Mouse (Mus musculus) gastrocnemius, postnatal 25 days (tissue): ENCODE results near the gene Retnla. TPM values are rescaled to one million over a fixed set of nuclear protein-coding genes. Genes with fewer than 3 reads are reported as not detected.
"Not testable (repeated sequence)": the region's sequence is repeated elsewhere in the genome, so short reads cannot be mapped to it uniquely, and the experiment has no call there.

Source experiments
- DNase-seq: peaks from one replicate; pipeline ENCODE4 v3.0.0; 2022
- long read RNA-seq, 2 experiments: library from polyadenylated mRNA; stranded (forward); transcript quantifications; one replicate each; pipeline ENCODE4 v2.0.0; 2021
- total RNA-seq, 2 experiments: library from RNA; stranded (reverse); gene quantifications; 1 replicate in 1 of 2; 2 replicates in 1 of 2; pipeline ENCODE4 v1.2.3; 2021

Retnla gene
- 1 to 10 TPM; 2.0 to 8.2 TPM for total RNA-seq
- long read RNA-seq, experiment 1, partial matches to known transcripts, result 0 of 1 reads
- long read RNA-seq, experiment 1, other reads (novel, unspliced or antisense), result 0 of 1 reads
- long read RNA-seq, experiment 2, partial matches to known transcripts, result 2 of 6 reads
- long read RNA-seq, experiment 2, other reads (novel, unspliced or antisense), result 0 of 6 reads

DNA sequence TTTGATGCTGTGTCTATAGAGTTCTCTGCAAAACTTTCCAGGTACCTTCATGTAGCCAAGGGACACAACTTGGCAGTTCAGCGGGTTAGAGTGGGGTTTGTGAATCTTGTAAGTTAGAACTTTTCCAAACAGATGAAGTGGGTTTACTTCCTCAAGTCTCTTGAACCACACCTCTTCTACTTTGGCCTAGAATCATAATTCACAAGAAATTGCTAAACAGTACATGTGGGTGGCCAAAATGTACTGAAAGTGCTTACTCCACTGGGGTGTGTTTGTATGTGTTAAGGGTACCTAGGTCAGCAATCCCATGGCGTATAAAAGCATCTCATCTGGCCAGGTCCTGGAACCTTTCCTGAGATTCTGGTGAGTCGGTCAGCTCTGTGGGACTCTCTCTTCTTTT lies at the start of gene Retnla:
TSS of gene Retnla (plus strand) at position 286 of the 400 bp plus-strand sequence.
- DNase-seq, result no peak

DNA sequence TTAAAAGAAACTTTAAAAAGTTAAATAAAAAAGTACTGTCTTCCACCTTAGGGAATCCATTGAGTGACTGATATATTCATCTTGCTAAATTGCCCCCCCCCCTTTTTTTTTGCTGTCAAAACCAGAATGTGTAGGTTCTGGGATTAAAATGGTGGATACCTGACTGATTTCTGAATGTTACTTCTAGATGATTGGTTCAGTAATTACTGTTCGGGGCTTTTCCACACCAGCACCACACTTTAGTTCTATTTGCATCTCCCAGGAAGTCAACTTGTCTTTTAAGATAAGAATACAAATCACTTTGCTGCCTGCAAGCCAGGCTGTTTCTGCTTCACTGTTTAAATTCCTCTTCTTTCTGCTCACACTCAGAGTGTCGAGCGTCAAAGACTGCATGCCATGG lies 44.1 kb upstream of the Retnla start:
- DNase-seq, result no peak

DNA sequence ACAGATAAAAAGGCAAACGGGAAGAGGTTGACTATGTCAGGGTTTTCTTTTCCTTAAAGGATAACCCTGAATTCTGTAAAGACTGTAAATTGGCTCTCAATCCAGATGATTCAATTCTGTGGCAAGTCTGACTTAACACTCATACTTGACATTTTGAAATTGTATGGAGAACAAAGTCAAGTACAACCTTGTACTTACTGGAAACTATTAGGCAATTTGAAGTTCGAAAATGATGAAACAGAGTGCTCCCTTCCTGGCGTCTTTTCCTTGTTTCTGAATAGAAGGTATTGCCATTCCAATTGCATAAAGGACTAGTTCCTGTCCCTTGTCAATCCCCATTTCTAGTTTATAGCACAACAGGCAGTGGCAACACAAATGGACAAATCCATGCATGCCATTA lies 42.9 kb upstream of the Retnla start:
- no peak for DNase-seq

DNA sequence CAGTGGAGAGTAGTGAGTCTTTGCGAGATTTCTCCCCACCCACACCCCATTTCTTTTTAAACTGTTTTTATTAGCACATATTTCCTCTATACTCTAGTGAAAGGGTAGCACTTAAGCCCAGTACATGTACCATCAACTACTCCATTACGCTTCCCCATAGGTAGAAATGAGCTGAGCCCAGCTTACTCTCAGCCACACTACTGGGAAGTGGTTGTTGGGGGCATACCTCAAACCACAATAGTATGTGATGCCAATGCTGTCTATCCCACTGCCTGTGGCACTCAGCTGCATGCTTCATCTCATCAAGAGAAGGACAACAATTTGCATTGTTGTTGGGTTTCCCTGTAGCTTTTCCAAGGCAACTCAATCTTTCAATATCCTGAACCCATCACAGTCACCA lies 41.4 kb upstream of the Retnla start:
- no peak for DNase-seq

DNA sequence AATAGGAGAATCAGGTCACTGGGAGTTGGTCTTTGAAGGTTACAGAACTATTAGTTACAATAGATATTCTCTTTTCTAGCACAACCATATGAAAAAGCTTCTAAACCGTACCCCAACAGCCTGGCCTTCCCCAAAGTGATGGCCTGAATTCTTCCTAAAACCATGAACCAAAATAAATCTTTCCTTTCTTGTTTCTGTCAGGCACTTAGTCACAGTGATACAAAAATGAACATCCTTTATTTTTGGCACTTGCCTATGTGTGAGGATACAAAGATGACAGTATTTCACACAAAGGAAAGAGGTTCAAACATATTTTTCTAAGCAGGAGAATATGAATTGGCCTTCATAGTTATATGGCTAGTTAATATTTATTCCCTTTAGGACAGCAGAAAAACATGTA lies 36.9 kb upstream of the Retnla start:
- no peak for DNase-seq

DNA sequence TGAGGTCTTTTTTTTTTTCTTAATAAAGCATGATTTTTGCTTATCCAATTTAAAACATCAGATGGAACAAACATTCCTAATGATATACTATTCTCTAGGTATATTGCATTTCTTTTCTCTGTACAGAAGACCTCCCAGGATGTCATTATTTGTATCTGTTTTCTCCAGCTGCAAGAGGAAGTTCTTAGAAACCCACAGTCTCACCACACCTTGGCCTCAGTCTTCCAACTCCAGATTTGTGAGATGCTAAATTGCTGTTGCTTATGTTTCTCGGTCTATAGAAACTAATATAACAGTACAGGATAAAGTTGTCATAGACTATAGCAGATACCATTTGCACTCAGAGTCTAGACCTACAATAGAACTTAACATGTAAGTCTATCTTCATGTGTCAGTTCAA lies 35.8 kb upstream of the Retnla start:
- DNase-seq, result no peak

DNA sequence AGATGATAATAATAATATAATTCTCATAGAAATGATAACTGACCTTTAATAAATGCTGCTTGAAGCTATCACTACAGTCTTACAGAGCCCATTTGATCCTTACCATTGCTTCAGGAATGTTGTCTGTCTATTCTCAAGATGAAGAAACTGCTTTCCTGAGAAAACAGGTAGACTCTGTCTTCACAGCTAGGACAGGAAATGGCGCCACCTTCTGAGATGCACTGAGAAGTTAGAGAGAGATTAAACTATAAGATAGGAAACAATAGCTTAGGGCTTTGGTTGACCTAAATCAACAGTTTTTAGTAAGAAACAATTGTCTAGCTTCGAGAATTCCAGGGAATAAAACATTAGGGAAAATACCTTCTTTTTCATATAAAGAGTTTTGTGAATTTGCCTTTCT lies 33.0 kb upstream of the Retnla start:
- DNase-seq, result no peak

DNA sequence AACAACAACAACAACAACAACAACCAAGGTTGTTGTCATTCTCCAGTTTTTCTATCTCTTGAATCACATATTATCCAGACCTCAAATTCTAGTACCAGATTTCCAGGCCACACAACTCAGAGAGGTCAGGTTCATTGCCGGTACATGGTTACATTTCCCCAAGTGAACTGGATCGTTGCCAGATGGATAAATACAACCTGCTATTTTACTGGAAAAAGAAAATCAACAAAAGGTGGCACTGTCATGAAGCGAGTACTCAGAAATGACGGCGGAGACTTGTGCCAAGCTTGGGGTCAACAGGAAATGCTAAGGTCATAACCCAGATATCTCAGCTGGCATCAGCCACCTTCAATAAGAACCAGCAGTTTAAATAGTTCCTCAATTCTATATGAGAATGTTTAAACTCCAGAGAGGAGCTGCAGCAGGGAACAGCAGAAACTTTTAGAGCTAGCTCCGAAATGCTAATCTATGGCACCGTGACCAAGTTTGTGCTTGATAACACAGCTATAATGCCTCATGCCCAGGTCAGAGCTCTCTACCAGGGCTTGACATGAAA lies 30.4 kb upstream of the Retnla start:
- no peak for DNase-seq

DNA sequence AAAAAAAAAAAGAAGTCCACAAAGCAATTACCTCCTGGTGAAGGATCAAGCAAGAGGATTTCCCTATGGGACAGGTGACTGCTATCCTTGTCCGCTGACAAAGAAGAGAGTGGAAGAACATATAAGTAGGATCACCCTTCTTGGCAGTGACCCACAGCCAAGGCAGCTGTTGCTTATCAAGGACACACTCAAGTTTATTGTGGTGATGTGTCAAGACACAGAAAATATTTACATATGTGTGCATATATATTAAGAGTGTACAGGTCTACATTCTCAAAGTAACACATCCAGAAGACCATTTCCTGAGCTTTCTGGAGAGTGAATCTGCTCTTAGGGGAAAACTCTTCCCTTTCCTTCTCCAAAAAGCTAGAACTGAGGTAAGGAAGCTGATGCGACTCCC lies 25.7 kb upstream of the Retnla start, which contains the start of gene Retnlb:
TSS of gene Retnlb (plus strand) at position 162 of the 400 bp plus-strand sequence.
- DNase-seq, result no peak

DNA sequence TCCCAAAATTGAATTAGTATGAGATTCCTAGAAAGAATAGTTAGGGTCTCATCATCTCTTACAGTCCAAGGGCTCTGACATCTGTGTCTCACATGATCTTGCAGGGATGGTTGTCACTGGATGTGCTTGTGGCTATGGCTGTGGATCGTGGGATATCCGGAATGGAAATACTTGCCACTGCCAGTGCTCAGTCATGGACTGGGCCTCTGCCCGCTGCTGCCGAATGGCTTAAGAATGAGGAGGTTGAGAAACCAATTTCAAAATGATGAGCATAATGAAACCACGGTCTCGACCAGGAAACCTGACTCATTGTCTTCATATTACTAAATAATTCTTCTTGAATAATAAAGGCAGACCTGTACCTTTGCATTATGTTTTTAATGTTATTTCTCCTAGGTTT lies 23.8 kb upstream of the Retnla start:
- DNase-seq, result no peak

DNA sequence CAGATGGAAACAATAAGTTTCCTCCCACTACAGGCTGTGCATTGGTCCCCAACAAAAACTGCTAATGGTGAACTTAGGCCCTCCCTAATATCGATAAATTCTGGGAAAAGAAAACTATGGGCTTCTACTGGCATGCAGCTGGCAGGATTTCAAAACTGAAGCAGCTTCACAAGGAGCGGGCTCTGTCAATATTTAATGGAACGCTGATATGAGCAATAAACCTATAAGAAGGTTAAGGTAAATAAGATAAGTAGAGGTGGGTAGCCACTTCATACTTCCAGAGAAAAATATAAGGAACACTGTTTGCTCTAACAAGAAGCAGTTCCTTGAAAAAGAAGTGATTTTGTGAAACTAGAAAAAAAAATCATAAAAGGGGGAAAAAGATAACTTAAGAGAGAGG lies 15.9 kb upstream of the Retnla start:
- DNase-seq, result no peak

DNA sequence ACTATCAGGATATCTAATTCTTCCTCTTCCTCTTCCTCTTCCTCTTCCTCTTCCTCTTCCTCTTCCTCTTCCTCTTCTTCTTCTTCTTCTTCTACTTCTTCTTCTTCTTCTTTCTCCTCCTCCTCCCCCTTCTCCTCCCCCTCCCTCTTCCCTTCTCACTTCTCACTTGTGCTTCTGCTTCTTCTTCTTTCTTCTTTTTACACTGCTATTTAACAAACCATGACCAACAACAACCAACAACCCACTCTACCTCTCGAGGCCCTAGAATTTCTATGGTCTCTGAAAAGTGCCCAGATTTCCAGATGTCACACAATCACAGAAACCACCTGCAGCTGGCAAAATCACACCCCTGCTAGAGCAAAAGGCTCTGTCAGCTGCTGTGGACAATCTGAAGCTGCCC lies 14.7 kb upstream of the Retnla start:
- no peak for DNase-seq

DNA sequence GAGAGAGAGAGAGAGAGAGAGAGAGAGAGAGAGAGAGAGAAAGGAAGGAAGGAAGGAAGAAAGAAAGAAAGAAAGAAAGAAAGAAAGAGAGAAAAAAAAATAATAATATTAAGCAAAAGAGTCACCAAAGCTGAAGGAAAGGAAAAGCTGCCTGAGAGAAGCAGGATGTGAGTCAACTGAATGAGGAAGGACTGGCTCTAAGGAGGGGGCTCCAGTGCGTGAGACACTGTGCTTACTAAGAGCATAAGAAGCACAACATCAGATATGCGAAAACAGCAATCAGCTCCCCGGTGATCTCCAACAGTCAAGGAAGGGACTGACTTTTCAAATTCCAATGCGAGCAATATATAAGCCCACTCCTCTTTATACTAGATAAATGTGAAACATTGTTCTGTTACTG lies 13.3 kb upstream of the Retnla start:
- no peak for DNase-seq

DNA sequence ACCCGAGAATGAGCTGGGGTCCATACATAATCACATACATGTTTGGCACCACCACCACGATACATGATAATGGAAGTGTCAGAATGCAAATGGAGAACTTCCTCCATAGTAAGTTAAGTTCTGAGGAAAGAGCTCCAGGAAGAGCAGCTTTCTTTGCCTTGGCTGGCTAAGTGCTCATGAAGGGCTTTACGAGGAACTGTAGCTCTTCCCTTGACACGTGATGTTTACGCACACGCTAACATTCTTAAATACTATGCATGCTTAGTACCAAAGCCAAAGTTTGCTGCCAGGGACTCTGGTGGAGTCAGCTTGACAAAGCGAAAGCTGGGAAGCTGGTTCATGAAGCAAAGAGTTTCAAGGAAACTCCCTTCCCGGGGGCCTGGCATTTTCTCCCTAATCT lies 10.3 kb upstream of the Retnla start:
- DNase-seq, result no peak

DNA sequence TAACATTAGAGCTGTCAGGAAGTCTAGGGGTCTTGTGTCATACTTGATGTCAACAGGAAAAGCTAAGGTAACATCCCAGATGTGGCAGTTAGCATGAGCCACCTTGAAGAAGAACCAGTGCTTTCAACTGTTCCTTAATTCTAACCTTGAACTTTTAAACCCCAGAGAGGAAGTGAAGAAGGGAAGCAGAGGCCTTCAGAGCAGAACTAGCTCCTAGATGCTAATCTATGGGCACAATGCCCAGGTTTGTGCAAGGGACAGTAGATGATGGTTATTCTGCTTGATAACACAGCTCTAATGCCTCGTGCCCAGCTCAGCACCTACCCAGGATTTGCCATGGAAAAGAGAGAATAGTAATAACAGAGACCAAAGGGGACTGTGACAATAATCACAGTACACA lies 8.7 kb upstream of the Retnla start:
- DNase-seq, result not testable (repeated sequence)

DNA sequence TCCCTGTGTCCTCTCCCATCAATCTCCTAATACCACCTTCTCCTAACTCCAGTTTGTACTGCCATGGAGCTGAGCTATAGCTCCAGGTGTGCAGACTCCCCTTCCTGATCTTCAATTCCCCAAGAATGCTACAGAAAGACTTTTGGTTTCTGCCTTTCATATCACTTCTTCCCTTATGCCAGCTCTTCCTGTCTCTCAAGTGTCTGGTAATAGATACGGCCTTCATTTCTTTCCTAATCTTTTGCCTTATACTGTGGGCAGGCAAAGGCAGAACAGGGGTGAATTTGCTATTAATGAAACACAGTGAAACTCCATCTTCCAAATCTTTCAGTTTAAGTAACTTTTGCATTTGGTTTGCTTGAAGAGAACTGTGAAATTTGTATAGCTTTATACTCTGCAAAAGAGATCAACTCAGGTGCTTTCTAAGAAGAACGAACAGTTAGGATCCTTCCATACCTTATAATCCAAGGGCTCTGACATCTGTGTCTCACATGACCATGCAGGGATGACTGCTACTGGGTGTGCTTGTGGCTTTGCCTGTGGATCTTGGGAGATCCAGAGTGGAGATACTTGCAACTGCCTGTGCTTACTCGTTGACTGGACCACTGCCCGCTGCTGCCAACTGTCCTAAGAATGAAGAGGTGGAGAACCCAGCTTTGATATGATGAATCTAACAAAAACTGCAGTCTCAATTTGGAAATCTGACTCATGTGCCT lies 1.5 kb downstream of the Retnla start:
- no peak for DNase-seq

DNA sequence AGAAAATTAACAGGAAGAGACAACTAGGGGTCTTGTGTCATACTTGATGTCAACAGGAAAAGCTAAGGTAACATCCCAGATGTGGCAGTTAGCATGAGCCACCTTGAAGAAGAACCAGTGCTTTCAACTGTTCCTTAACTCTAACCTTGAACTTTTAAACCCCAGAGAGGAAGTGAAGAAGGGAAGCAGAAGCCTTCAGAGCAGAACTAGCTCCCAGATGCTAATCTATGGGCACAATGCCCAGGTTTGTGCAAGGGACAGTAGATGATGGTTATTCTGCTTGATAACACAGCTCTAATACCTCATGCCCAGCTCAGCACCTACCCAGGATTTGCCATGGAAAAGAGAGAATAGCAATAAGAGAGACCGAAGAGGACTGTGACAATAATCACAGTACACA lies 22.7 kb downstream of the Retnla start:
- DNase-seq, result peak; percentile 12

DNA sequence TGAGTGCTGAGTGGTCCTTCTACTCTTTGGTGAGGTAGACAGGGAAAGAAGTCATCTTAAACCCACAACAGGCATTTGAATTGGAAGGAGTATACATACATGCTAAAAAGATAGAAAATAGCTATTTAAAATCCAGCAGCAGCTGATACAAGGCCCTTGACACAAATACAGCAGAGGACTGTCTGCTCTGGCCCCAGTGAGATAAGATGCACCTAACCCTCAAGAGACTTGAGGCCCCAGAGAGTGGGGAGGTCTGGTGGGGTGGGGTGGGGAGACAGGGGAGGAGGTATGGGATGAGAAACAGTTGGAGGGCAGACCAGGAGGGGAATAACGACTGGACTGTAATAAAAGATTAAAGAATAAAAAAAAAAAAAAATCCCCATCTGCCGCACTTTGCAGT lies 25.3 kb downstream of the Retnla start:
- no peak for DNase-seq

DNA sequence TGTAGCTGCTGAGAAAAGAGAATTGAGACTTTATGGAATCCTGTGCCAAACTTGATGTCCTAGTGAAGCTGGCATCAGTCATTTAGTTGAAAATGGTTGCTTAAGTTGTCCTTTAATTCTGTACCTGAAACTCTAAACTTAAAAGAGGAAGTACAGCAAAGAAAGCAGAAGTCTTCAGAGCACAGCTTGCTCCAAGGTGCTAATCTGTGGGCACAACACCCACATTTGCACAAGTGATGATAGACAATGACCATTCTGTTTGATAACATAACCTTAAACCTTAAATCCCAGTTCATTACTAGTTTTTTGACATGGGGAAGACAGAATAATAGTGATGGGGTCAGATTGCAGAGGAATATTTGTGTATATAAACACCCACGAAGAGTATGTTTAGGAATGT lies 26.3 kb downstream of the Retnla start:
- DNase-seq, result no peak

DNA sequence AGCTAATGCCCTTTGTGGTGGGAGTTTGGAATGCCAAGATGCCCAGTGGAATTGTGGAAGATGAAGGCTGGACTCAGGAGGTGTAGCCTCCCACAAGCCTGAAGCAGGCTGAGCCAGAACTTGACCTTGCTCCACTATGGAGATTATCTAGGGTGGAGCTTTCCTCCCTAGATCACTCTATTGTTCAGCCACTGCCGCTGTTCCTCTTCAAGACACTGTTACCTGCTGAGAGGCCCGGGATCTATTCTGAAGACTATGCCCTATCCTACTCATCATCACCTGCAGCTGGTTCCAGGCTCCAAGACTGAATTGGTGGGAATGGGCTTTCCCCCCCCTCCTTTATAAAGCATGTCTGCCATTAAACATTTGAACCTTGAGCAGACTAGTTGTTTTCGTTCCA lies 27.3 kb downstream of the Retnla start:
- no peak for DNase-seq

DNA sequence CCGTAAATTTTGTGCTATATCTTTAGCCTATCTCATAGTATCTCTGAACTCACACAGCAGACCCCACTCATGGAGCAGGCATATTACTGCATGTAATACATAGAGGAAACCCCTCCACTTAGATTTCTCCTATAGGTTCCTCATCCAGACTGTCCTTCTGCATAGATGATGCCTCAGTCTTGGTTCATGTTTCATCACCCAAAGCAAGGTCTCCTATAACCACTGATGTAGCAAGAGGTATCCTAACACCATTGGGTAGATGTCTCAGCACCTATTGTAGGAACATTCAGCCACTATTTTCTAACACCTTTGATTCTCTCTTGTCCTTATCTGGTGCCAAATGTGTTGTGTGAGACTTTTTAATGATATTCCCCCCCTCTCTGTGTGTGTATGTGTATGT lies 29.4 kb downstream of the Retnla start:
- DNase-seq, result no peak

DNA sequence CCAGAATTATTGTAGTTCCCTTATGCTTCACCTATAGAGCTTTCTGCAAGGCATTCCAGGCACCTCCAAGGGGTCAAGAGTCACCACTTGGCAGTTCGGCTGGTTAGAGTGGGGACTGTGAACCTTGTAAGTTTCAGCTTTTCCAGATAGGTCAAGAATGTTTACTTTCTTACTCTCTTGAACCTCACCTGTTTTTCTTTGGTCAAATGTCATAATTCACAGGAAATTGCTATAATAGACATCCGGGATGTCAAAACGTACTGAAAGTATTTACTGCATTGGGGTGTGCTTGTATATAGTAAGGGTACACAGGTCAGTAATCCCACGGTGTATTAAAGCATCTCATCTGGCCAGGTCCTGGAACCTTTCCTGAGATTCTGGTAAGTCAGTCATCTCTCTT lies 30.0 kb downstream of the Retnla start, which contains the start of gene Retnlg:
TSS of gene Retnlg (plus strand) at position 301 of the 400 bp plus-strand sequence.
- no peak for DNase-seq

DNA sequence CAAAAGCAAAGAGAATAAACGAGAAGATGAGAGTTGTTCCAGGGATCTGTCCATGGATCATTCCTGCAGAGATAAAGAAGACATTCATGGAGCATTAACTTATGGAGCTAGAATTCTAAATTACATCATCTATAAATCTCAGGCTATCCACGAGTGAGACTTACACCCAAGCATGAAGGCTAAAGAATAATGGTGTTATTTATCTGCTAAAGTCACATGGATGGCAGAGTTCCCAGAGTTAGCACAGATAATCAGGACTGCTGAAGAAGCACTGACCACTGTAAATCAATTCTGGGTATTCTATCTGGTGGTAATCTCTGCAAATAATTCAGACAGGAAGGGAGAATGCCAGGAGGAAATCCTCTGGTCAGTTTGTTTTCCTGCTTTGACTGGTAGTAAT lies 48.4 kb downstream of the Retnla start:
- DNase-seq, result no peak
